Mouse (Mus musculus): ENCODE measurements around the gene Olfr652.

The Olfr652 gene

GRCm38 (mm10) chr7:104560601-104561000 is at the start of gene Olfr652:
Gene Olfr652, plus strand, starts transcription at chr7:104560901.
- no peak for DNase-seq

GRCm38 (mm10) chr7:104549833-104550232 is 10.9 kb upstream of the Olfr652 start, which contains the start of gene Olfr651:
Gene Olfr651, plus strand, starts transcription at chr7:104550133.
- DNase-seq: no peak

- DNase-seq: no peak
Observed at GRCm38 (mm10) chr7:104552700-104553099, 8.0 kb upstream of the Olfr652 start.

- DNase-seq: no peak
Observed at GRCm38 (mm10) chr7:104577014-104577413, 16.3 kb downstream of the Olfr652 start, which contains the start of gene Olfr653. Gene Olfr653, plus strand, starts transcription at chr7:104577314.

- DNase-seq: no peak
Observed at GRCm38 (mm10) chr7:104580846-104581245, 20.1 kb downstream of the Olfr652 start.

GRCm38 (mm10) chr7:104581429-104581828 is 20.7 kb downstream of the Olfr652 start:
- no peak for DNase-seq

- no peak for DNase-seq
Observed at GRCm38 (mm10) chr7:104586725-104587124, 26.0 kb downstream of the Olfr652 start, which contains the start of gene Olfr654. Gene Olfr654, plus strand, starts transcription at chr7:104587025.

GRCm38 (mm10) chr7:104588274-104588673 is 27.6 kb downstream of the Olfr652 start:
- DNase-seq: no peak

- no peak for DNase-seq
Observed at GRCm38 (mm10) chr7:104601679-104602078, 41.0 kb downstream of the Olfr652 start, which contains the start of gene Olfr655. Gene Olfr655, minus strand, starts transcription at chr7:104601779.

GRCm38 (mm10) chr7:104603173-104603572 is 42.5 kb downstream of the Olfr652 start:
- no peak for DNase-seq

GRCm38 (mm10) chr7:104604727-104605126 is 44.0 kb downstream of the Olfr652 start:
- no peak for DNase-seq

- no peak for DNase-seq
Observed at GRCm38 (mm10) chr7:104613655-104614054, 53.0 kb downstream of the Olfr652 start, which contains the start of gene Olfr656. Gene Olfr656, plus strand, starts transcription at chr7:104613955.
